In the genomic region with DNA sequence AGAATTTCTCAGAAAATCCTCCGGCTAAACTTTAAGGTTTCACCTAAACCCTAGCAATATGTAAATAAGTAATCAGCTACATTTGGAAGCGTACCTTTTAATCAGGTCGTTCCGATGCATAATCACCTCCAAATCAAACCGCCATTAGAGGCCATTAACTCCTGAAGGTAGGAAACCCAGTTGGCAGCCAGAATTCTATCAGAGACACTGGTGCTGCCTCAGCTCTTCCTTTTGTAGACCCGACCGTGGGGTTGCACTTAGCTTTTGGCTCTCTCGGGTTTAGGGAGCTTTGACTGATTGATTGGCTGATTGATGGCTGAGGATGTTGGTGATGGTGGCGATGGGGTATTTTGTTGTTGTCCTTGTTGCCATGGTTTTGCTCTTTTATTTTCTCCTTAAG, we compare ENCODE assay signal across 16 mouse cellular contexts.
DNase-seq lines count a peak whose midpoint lies in the region; ATAC-seq lines count a peak whose summit lies in the region.
"Had no signal": no experiment of that assay in that cellular context is flagged by ENCODE, and none has a peak within 500 bp of the region (broad histone marks: within the 10 kb centered on the region; RNA-seq: fewer than 3 reads in every experiment).

No protein-coding gene starts in this region.

- H3K9me3 ChIP-seq in kidney, embryonic 14.5 days (ENCODE audit: control insufficient read depth, low read length), result no peaks in the 10 kb centered on the region
- no peaks in the 10 kb centered on the region for H3K9me3 ChIP-seq in forebrain, embryonic 10.5 days
- no peaks in the 10 kb centered on the region for H3K9me3 ChIP-seq in hindbrain, embryonic 15.5 days
- H3K9me3 ChIP-seq in neural tube, embryonic 12.5 days, result no peaks in the 10 kb centered on the region
- H3K9me3 ChIP-seq: heart, embryonic 13.5 days; liver, embryonic 12.5 days had no signal

- H3K27me3 ChIP-seq in kidney, embryonic 14.5 days (ENCODE audit: control insufficient read depth, insufficient read depth, low read length), result no peaks in the 10 kb centered on the region
- H3K27me3 ChIP-seq in forebrain, embryonic 10.5 days (ENCODE audit: poor library complexity, severe bottlenecking), result peaks cover 11% of the 10 kb centered on the region
- H3K27me3 ChIP-seq in hindbrain, embryonic 15.5 days, result no peaks in the 10 kb centered on the region
- no peaks in the 10 kb centered on the region for H3K27me3 ChIP-seq in neural tube, embryonic 12.5 days (replicated peaks)
- H3K27me3 ChIP-seq: heart, embryonic 13.5 days; liver, embryonic 12.5 days had no signal

- H3K4me1 ChIP-seq in kidney, embryonic 14.5 days (ENCODE audit: control insufficient read depth, insufficient read depth, low read length), result peaks cover 20% of the 10 kb centered on the region
- H3K4me1 ChIP-seq in forebrain, embryonic 10.5 days, result peaks cover 42% of the 10 kb centered on the region
- peaks cover 28% of the 10 kb centered on the region for H3K4me1 ChIP-seq in hindbrain, embryonic 15.5 days (replicated peaks)
- H3K4me1 ChIP-seq in neural tube, embryonic 12.5 days, result peaks cover 26% of the 10 kb centered on the region

- peak; percentile 22; the same call in 1 of the 2 replicates for ATAC-seq in kidney, embryonic 14.5 days (ENCODE audit: low FRiP score, low TSS enrichment)
- 0 out of 2 replicates have a peak, but pooled peaks have one; percentile 19 for ATAC-seq in hindbrain, embryonic 15.5 days (ENCODE audit: low FRiP score, low read depth)
- ATAC-seq in neural tube, embryonic 12.5 days (ENCODE audit: low FRiP score, low read depth), result no peak
- no peak for ATAC-seq in erythroblast, adult 5-6 weeks (replicated peaks; ENCODE audit: low FRiP score, poor library complexity, severe bottlenecking)
- ATAC-seq: liver, embryonic 12.5 days had no signal

- H3K4me3 ChIP-seq in kidney, embryonic 14.5 days (ENCODE audit: low read length), result no peak overlapping the region
- peak overlapping the region; percentile 25 for H3K4me3 ChIP-seq in forebrain, embryonic 10.5 days
- H3K4me3 ChIP-seq in hindbrain, embryonic 15.5 days, result no peak overlapping the region
- no peak overlapping the region for H3K4me3 ChIP-seq in neural tube, embryonic 12.5 days
- H3K4me3 ChIP-seq: heart, embryonic 13.5 days; liver, embryonic 12.5 days had no signal

- 28% methylated on average over 9 of the region's 9 CpGs for WGBS in kidney, embryonic 14.5 days
- WGBS in forebrain, embryonic 10.5 days, result 23% methylated on average over 9 of the region's 9 CpGs
- 13% methylated on average over 9 of the region's 9 CpGs for WGBS in hindbrain, embryonic 15.5 days
- 16% methylated on average over 9 of the region's 9 CpGs for WGBS in neural tube, embryonic 12.5 days

- no peak overlapping the region for H3K9ac ChIP-seq in kidney, embryonic 14.5 days (ENCODE audit: low read depth, low read length)
- no peak overlapping the region for H3K9ac ChIP-seq in hindbrain, embryonic 15.5 days
- no peak overlapping the region for H3K9ac ChIP-seq in neural tube, embryonic 12.5 days
- H3K9ac ChIP-seq: heart, embryonic 13.5 days; liver, embryonic 12.5 days had no signal

- no peaks in the 10 kb centered on the region for H3K36me3 ChIP-seq in kidney, embryonic 14.5 days (ENCODE audit: control insufficient read depth, insufficient read depth, low read length)
- H3K36me3 ChIP-seq in forebrain, embryonic 10.5 days (replicated peaks), result no peaks in the 10 kb centered on the region
- H3K36me3 ChIP-seq in hindbrain, embryonic 15.5 days, result no peaks in the 10 kb centered on the region
- no peaks in the 10 kb centered on the region for H3K36me3 ChIP-seq in neural tube, embryonic 12.5 days
- H3K36me3 ChIP-seq: heart, embryonic 13.5 days; liver, embryonic 12.5 days had no signal

- no peak for DNase-seq in kidney, postnatal 36 days
- DNase-seq in forebrain, embryonic 10.5 days (ENCODE audit: extremely low spot score, low spot score), result no peak
- DNase-seq in frontal cortex, postnatal 36 days (ENCODE audit: low spot score in 2 of 2), result no peak
- no peak for DNase-seq in adrenal gland, adult 18-20 months (ENCODE audit: low spot score in 2 of 2)
- DNase-seq: adrenal gland, adult 2 months; B cell, adult 2 months; cerebellum, adult 11 months; kidney, adult 9 months; thymus, adult 2 months had no signal

- H3K4me2 ChIP-seq in kidney, embryonic 14.5 days (replicated peaks; ENCODE audit: low read depth, low read length), result 0 out of 2 replicates have a peak overlapping the region, but pooled peaks have one; percentile 10
- H3K4me2 ChIP-seq in hindbrain, embryonic 15.5 days, result peak overlapping the region; percentile 42
- peak overlapping the region; percentile 35 for H3K4me2 ChIP-seq in neural tube, embryonic 12.5 days (replicated peaks)
- H3K4me2 ChIP-seq: liver, embryonic 12.5 days had no signal

- H3K27ac ChIP-seq in kidney, embryonic 14.5 days (ENCODE audit: low read depth, low read length), result no peak overlapping the region; the same call in 1 of the 2 replicates
- H3K27ac ChIP-seq in forebrain, embryonic 10.5 days, result peak overlapping the region; percentile 32; the same call in 1 of the 2 replicates
- peak overlapping the region; percentile 77; the same call in 1 of the 2 replicates for H3K27ac ChIP-seq in hindbrain, embryonic 15.5 days (replicated peaks)
- H3K27ac ChIP-seq in neural tube, embryonic 12.5 days, result no peak overlapping the region
- H3K27ac ChIP-seq: heart, embryonic 13.5 days; liver, embryonic 12.5 days; macrophage had no signal

Comparison
In these comparisons a context has a peak if more than half of its experiments do, and no peak if none do; other contexts are left out.
1. ATAC-seq: peak in kidney, embryonic 14.5 days (single experiment) and hindbrain, embryonic 15.5 days (single experiment); none in neural tube, embryonic 12.5 days (single experiment) and erythroblast, adult 5-6 weeks (single experiment).
2. H3K27ac ChIP-seq: peak in forebrain, embryonic 10.5 days (single experiment) and hindbrain, embryonic 15.5 days (single experiment); none in kidney, embryonic 14.5 days (single experiment) and neural tube, embryonic 12.5 days (single experiment).
3. Peak in every context shown above with its lines, with median percentiles within 50 percentile points of each other: H3K4me2 ChIP-seq.